Mouse (Mus musculus) limb, embryonic 14.5 days (tissue): Measurements from ENCODE around the gene Gm20812. TPM values are rescaled to one million over a fixed set of nuclear protein-coding genes. Genes with fewer than 3 reads are reported as not detected.
"Not testable (repeated sequence)": the region's sequence is repeated elsewhere in the genome, so short reads cannot be mapped to it uniquely, and the experiment has no call there.

ENCODE experiments used
- ATAC-seq: fragments of 200-750 bp; cut with Nextera tagmentation; 2 replicates; pipeline ENCODE4 v1.8.0; 2017; ENCODE audit warnings: low read depth, moderate number of reproducible peaks, moderate TSS enrichment; ENCODE audit not compliant: low FRiP score
- DNase-seq: peaks from one replicate; pipeline ENCODE4 v3.0.0-alpha.2; 2015; ENCODE audit warnings: low spot score
- H3K27ac ChIP-seq: fragments of 300-500 bp; sonication (generic); replicated peaks from 2 replicates; pipeline ENCODE4 v1.5.1; 2014; ENCODE audit warnings: low read depth, mild to moderate bottlenecking, low read length, moderate library complexity, mixed read lengths
- H3K27me3 ChIP-seq: fragments of 300-500 bp; sonication (generic); 2 replicates; pipeline ENCODE4 v1.6.1; 2014; ENCODE audit warnings: low read length, mixed read lengths; ENCODE audit not compliant: control insufficient read depth, insufficient read depth
- H3K36me3 ChIP-seq: fragments of 300-500 bp; sonication (generic); 2 replicates; pipeline ENCODE4 v1.6.1; 2014; ENCODE audit warnings: mild to moderate bottlenecking, low read length, moderate library complexity, mixed read lengths; ENCODE audit not compliant: control insufficient read depth, insufficient read depth
- H3K4me1 ChIP-seq: fragments of 300-500 bp; sonication (generic); 2 replicates; pipeline ENCODE4 v1.6.1; 2014; ENCODE audit warnings: antibody characterized with exemption, low read length, mixed read lengths; ENCODE audit not compliant: control insufficient read depth, insufficient read depth
- H3K4me2 ChIP-seq: fragments of 300-500 bp; sonication (generic); replicated peaks from 2 replicates; pipeline ENCODE4 v1.6.1; 2014; ENCODE audit warnings: low read depth, mild to moderate bottlenecking, low read length, moderate library complexity; ENCODE audit not compliant: severe bottlenecking
- H3K4me3 ChIP-seq: fragments of 300-500 bp; sonication (generic); replicated peaks from 2 replicates; pipeline ENCODE4 v1.5.1; 2014; ENCODE audit warnings: low read length
- H3K9ac ChIP-seq: fragments of 300-500 bp; sonication (generic); 2 replicates; pipeline ENCODE4 v1.6.1; 2014; ENCODE audit warnings: mild to moderate bottlenecking, low read depth, low read length, moderate library complexity; ENCODE audit not compliant: severe bottlenecking
- H3K9me3 ChIP-seq: fragments of 300-500 bp; sonication (generic); 2 replicates; pipeline ENCODE4 v1.6.1; 2016; ENCODE audit warnings: low read length; ENCODE audit not compliant: control insufficient read depth
- WGBS: fragments of 180-500 bp; shearing (Covaris S2); extraction: QIAGEN DNeasy Blood & Tissue Kit; methylation state at CpG from one replicate; pipeline ENCODE4 v1.1.7; 2014; 5-methylcytosine and 5-hydroxymethylcytosine counted together
- polyA plus RNA-seq, 2 experiments: library from polyadenylated mRNA; depleted of rRNA in 1 of 2; stranded (reverse) in 1 of 2; unstranded in 1 of 2; fragments of >200 nt; fragmentation: Nextera tagmentation in 1 of 2; extraction: Ambion mirVana in 1 of 2; gene quantifications; 2 replicates each; pipeline versions ENCODE4 v1.2.1 to v1.2.3; 2012 to 2014

Gm20812 gene
- not detected in 2 replicates for polyA plus RNA-seq (2012; rRNA removed)
- not detected in 2 replicates for polyA plus RNA-seq (2014; fragmentation: Nextera tagmentation; extraction: Ambion mirVana)

GRCm38 (mm10) chrY:12381681-12382080 lies at the start of gene Gm20812:
TSS of gene Gm20812 (plus strand) at chrY:12381981.
- not testable (repeated sequence) for H3K4me2 ChIP-seq, H3K9me3 ChIP-seq, H3K27me3 ChIP-seq, ATAC-seq, H3K4me1 ChIP-seq, H3K27ac ChIP-seq, H3K9ac ChIP-seq, H3K36me3 ChIP-seq, DNase-seq, H3K4me3 ChIP-seq
- no CpG with 5 or more reads among the region's 3 CpGs for WGBS

Other genes starting within 250 kb of the Gm20812 start
- gene Gm29554, start 108.0 kb upstream of the Gm20812 start, polyA plus RNA-seq (2012; rRNA removed): not detected in 2 replicates
- not detected in 2 replicates for gene Gm29554, start 108.0 kb upstream of the Gm20812 start, polyA plus RNA-seq (2014; fragmentation: Nextera tagmentation; extraction: Ambion mirVana)